Mouse (Mus musculus): Measurements from ENCODE around the gene Mllt1.

DNA sequence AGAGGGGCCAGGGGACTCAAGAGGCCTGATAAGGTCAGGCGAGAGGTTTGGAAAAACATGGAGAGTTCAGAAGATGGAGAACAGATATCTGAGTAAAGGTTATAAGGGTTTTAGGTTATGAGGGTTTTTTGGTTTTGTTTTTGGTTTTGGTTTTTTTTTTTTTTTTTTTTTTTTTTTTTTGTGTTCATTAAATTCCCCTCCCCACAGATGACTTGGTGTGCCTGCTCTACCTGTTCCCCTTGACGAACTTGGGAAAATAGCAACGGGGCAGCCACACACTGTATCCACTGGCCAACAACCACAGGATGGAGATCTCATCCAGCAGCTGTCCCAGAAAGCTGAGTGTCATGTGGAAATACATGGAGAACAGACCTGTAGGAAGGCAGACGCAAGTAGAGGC is 23.5 kb upstream of the Mllt1 start:
- TF ChIP-seq MAFK (IDR thresholded peaks at IDR 0.05; ENCODE audit: insufficient read depth, low read depth, low read length) (no peak), CHD2 (IDR thresholded peaks at IDR 0.05; ENCODE audit: low read depth, low read length) (no peak), ZC3H11A (IDR thresholded peaks at IDR 0.05; ENCODE audit: borderline replicate concordance, low read depth, low read length) (no peak), HCFC1 (IDR thresholded peaks at IDR 0.05; ENCODE audit: borderline replicate concordance, insufficient read depth, low read length) (no peak), ZNF384 (IDR thresholded peaks at IDR 0.05; ENCODE audit: low read depth, low read length) (no peak)

Measured in ES-E14 (cell line).